Mouse (Mus musculus): ENCODE data around the gene Prr30. TPM values are rescaled to one million over a fixed set of nuclear protein-coding genes. Genes with fewer than 3 reads are reported as not detected.
"Not testable (repeated sequence)": the region's sequence is repeated elsewhere in the genome, so short reads cannot be mapped to it uniquely, and the experiment has no call there.

The Prr30 gene
- not detected in 2 replicates for polyA plus RNA-seq (2012; rRNA removed)

DNA sequence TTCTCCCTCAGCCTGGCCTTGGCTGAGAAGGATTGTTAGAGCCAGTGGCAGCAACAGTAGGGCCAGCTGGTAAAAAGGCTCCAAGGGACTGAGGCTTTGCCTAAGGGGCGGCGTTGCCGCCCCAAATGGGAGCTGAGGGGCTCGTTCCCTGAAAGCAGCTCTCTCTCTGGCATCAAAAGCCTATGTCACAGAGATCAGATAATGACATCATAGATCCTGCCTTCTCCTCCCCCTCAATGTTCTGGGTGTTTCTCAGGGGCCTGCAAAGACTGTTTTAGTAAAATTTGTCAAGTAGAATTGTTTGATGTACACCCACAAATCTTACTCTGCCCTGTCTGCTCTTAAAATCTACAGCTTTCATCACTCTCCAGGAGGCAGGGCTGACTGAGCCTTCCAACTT, at the start of gene Prr30:
TSS of gene Prr30 (minus strand) at position 101 of the 400 bp plus-strand sequence.
- no peaks in the 10 kb centered on the region for H3K4me1 ChIP-seq (ENCODE audit: control insufficient read depth, insufficient read depth, insufficient read length)
- H3K36me3 ChIP-seq (ENCODE audit: control insufficient read depth, insufficient read depth, low read length): no peaks in the 10 kb centered on the region
- no peak for TF ChIP-seq POLR2A (IDR thresholded peaks at IDR 0.05; ENCODE audit: low read depth, low read length)
- TF ChIP-seq CTCF (IDR thresholded peaks at IDR 0.05; ENCODE audit: extremely low read depth, insufficient read depth, insufficient read length, insufficient replicate concordance): no peak
- WGBS: 84% methylated on average over 4 of the region's 4 CpGs
- no peak for DNase-seq (ENCODE audit: low read depth in 1 of 2, low spot score in 2 of 2)
- H3K27me3 ChIP-seq (ENCODE audit: control insufficient read depth, insufficient read depth, low read length): no peaks in the 10 kb centered on the region
- no peak within 1 kb of the TSS for H3K4me3 ChIP-seq (ENCODE audit: extremely low read depth, insufficient read depth, insufficient read length)
- H3K27ac ChIP-seq (ENCODE audit: insufficient read depth, low read length): no peak within 1 kb of the TSS

GRCm38 (mm10) chr14:101246793-101247192, 46.7 kb upstream of the Prr30 start:
- Histone ChIP-seq H3K4me1 (ENCODE audit: control insufficient read depth, insufficient read depth, insufficient read length) (no peaks in the 10 kb centered on the region), H3K27me3 (ENCODE audit: control insufficient read depth, insufficient read depth, low read length) (no peaks in the 10 kb centered on the region), H3K4me3 (ENCODE audit: extremely low read depth, insufficient read depth, insufficient read length) (no peak overlapping the region), H3K36me3 (ENCODE audit: control insufficient read depth, insufficient read depth, low read length) (no peaks in the 10 kb centered on the region), H3K27ac (ENCODE audit: insufficient read depth, low read length) (no peak overlapping the region)
- TF ChIP-seq CTCF (IDR thresholded peaks at IDR 0.05; ENCODE audit: extremely low read depth, insufficient read depth, insufficient read length, insufficient replicate concordance) (no peak), POLR2A (IDR thresholded peaks at IDR 0.05; ENCODE audit: low read depth, low read length) (no peak)
- DNase-seq (ENCODE audit: low read depth in 1 of 2, low spot score in 2 of 2): no peak
- 18% methylated on average over 3 of the region's 3 CpGs for WGBS

- Histone ChIP-seq H3K4me3 (ENCODE audit: extremely low read depth, insufficient read depth, insufficient read length) (no peak overlapping the region), H3K27ac (ENCODE audit: insufficient read depth, low read length) (no peak overlapping the region), H3K36me3 (ENCODE audit: control insufficient read depth, insufficient read depth, low read length) (no peaks in the 10 kb centered on the region), H3K27me3 (ENCODE audit: control insufficient read depth, insufficient read depth, low read length) (no peaks in the 10 kb centered on the region), H3K4me1 (ENCODE audit: control insufficient read depth, insufficient read depth, insufficient read length) (no peaks in the 10 kb centered on the region)
- TF ChIP-seq CTCF (IDR thresholded peaks at IDR 0.05; ENCODE audit: extremely low read depth, insufficient read depth, insufficient read length, insufficient replicate concordance) (no peak), POLR2A (IDR thresholded peaks at IDR 0.05; ENCODE audit: low read depth, low read length) (no peak)
- DNase-seq (ENCODE audit: low read depth in 1 of 2, low spot score in 2 of 2): no peak
- WGBS: 88% methylated on average over 7 of the region's 7 CpGs
These were observed 45.6 kb upstream of the Prr30 start for GRCm38 (mm10) chr14:101245706-101246105.

- not testable (repeated sequence) for H3K36me3 ChIP-seq (ENCODE audit: control insufficient read depth, insufficient read depth, low read length); H3K27ac ChIP-seq (ENCODE audit: insufficient read depth, low read length); H3K4me3 ChIP-seq (ENCODE audit: extremely low read depth, insufficient read depth, insufficient read length); H3K4me1 ChIP-seq (ENCODE audit: control insufficient read depth, insufficient read depth, insufficient read length); H3K27me3 ChIP-seq (ENCODE audit: control insufficient read depth, insufficient read depth, low read length); DNase-seq (ENCODE audit: low read depth in 1 of 2, low spot score in 2 of 2)
- WGBS: 62% methylated on average over 3 of the region's 3 CpGs
These were observed 44.3 kb upstream of the Prr30 start for GRCm38 (mm10) chr14:101244441-101244840.

GRCm38 (mm10) chr14:101237965-101238364, 37.8 kb upstream of the Prr30 start:
- Histone ChIP-seq H3K36me3 (ENCODE audit: control insufficient read depth, insufficient read depth, low read length) (no peaks in the 10 kb centered on the region), H3K4me1 (ENCODE audit: control insufficient read depth, insufficient read depth, insufficient read length) (no peaks in the 10 kb centered on the region), H3K27me3 (ENCODE audit: control insufficient read depth, insufficient read depth, low read length) (no peaks in the 10 kb centered on the region), H3K27ac (ENCODE audit: insufficient read depth, low read length) (no peak overlapping the region), H3K4me3 (ENCODE audit: extremely low read depth, insufficient read depth, insufficient read length) (no peak overlapping the region)
- WGBS: 39% methylated on average over 1 of the region's 1 CpGs
- TF ChIP-seq CTCF (IDR thresholded peaks at IDR 0.05; ENCODE audit: extremely low read depth, insufficient read depth, insufficient read length, insufficient replicate concordance) (no peak), POLR2A (IDR thresholded peaks at IDR 0.05; ENCODE audit: low read depth, low read length) (no peak)
- no peak for DNase-seq (ENCODE audit: low read depth in 1 of 2, low spot score in 2 of 2)

GRCm38 (mm10) chr14:101229068-101229467, 28.9 kb upstream of the Prr30 start:
- H3K27me3 ChIP-seq (ENCODE audit: control insufficient read depth, insufficient read depth, low read length): no peaks in the 10 kb centered on the region
- no peak overlapping the region for H3K27ac ChIP-seq (ENCODE audit: insufficient read depth, low read length)
- 72% methylated on average over 4 of the region's 4 CpGs for WGBS
- no peaks in the 10 kb centered on the region for H3K4me1 ChIP-seq (ENCODE audit: control insufficient read depth, insufficient read depth, insufficient read length)
- no peaks in the 10 kb centered on the region for H3K36me3 ChIP-seq (ENCODE audit: control insufficient read depth, insufficient read depth, low read length)
- DNase-seq (ENCODE audit: low read depth in 1 of 2, low spot score in 2 of 2): no peak
- TF ChIP-seq CTCF (IDR thresholded peaks at IDR 0.05; ENCODE audit: extremely low read depth, insufficient read depth, insufficient read length, insufficient replicate concordance) (no peak), POLR2A (IDR thresholded peaks at IDR 0.05; ENCODE audit: low read depth, low read length) (no peak)
- no peak overlapping the region for H3K4me3 ChIP-seq (ENCODE audit: extremely low read depth, insufficient read depth, insufficient read length)

- Histone ChIP-seq H3K4me3 (ENCODE audit: extremely low read depth, insufficient read depth, insufficient read length) (no peak overlapping the region), H3K36me3 (ENCODE audit: control insufficient read depth, insufficient read depth, low read length) (no peaks in the 10 kb centered on the region), H3K27me3 (ENCODE audit: control insufficient read depth, insufficient read depth, low read length) (no peaks in the 10 kb centered on the region), H3K27ac (ENCODE audit: insufficient read depth, low read length) (no peak overlapping the region), H3K4me1 (ENCODE audit: control insufficient read depth, insufficient read depth, insufficient read length) (no peaks in the 10 kb centered on the region)
- TF ChIP-seq CTCF (IDR thresholded peaks at IDR 0.05; ENCODE audit: extremely low read depth, insufficient read depth, insufficient read length, insufficient replicate concordance) (no peak), POLR2A (IDR thresholded peaks at IDR 0.05; ENCODE audit: low read depth, low read length) (no peak)
- no peak for DNase-seq (ENCODE audit: low read depth in 1 of 2, low spot score in 2 of 2)
- 87% methylated on average over 8 of the region's 8 CpGs for WGBS
These were observed 22.2 kb upstream of the Prr30 start for GRCm38 (mm10) chr14:101222319-101222718.
